Mouse (Mus musculus): Measurements from ENCODE around the gene Akr1a1.

- no peak for TF ChIP-seq CTCF (IDR thresholded peaks at IDR 0.05; ENCODE audit: low read depth)
- no peak for TF ChIP-seq EP300 (IDR thresholded peaks at IDR 0.05; ENCODE audit: low read depth)
Observed at GRCm38 (mm10) chr4:116700964-116701363, 49.5 kb upstream of the Akr1a1 start.

Measured in heart, postnatal 0 days (tissue).